Mouse (Mus musculus) G1E (cell line): Measurements from ENCODE around the gene Itgb6. TPM values are rescaled to one million over a fixed set of nuclear protein-coding genes. Genes with fewer than 3 reads are reported as not detected.

ENCODE experiments used
- ATAC-seq: 2 replicates; pipeline ENCODE4 v1.8.0; 2016; ENCODE audit warnings: mild to moderate bottlenecking; ENCODE audit not compliant: insufficient number of reproducible peaks, poor library complexity, low FRiP score, severe bottlenecking; ENCODE audit errors: extremely low read depth
- DNase-seq: peaks from one replicate; pipeline ENCODE4 v3.0.0; 2012; ENCODE audit warnings: low spot score
- H3K27me3 ChIP-seq: 2 replicates; pipeline ENCODE4 v1.6.1; 2012; ENCODE audit warnings: mild to moderate bottlenecking, low read length, inconsistent platforms; ENCODE audit not compliant: insufficient read depth
- H3K36me3 ChIP-seq: replicated peaks from 2 replicates; pipeline ENCODE3; 2012; ENCODE audit warnings: mild to moderate bottlenecking, inconsistent platforms
- H3K4me1 ChIP-seq: 2 replicates; pipeline ENCODE4 v1.6.1; 2012; ENCODE audit warnings: low read depth, low read length, inconsistent platforms, mixed read lengths; ENCODE audit not compliant: insufficient read depth
- H3K4me3 ChIP-seq: 2 replicates; pipeline ENCODE4 v1.5.1; 2012; ENCODE audit warnings: low read depth, mild to moderate bottlenecking, inconsistent platforms, low read length, moderate library complexity, mixed read lengths
- H3K9me3 ChIP-seq: replicated peaks from 2 replicates; pipeline ENCODE4 v1.6.1; 2012; ENCODE audit warnings: inconsistent platforms
- CTCF ChIP-seq: IDR thresholded peaks from 2 replicates; pipeline ENCODE4 v1.5.1; 2012; ENCODE audit warnings: low read depth, low read length, inconsistent platforms, mixed read lengths
- GATA1 ChIP-seq: IDR thresholded peaks from 2 replicates; pipeline ENCODE4 v1.6.1; 2012; ENCODE audit warnings: borderline replicate concordance, low read length, inconsistent platforms, mixed read lengths
- GATA2 ChIP-seq: IDR thresholded peaks from 2 replicates; pipeline ENCODE4 v1.6.1; 2012; ENCODE audit warnings: low read depth, low read length, inconsistent platforms, borderline replicate concordance
- POLR2AphosphoS5 ChIP-seq: IDR thresholded peaks from 2 replicates; pipeline ENCODE4 v1.6.1; 2012; ENCODE audit warnings: low read depth, low read length, inconsistent platforms; ENCODE audit not compliant: insufficient replicate concordance
- TAL1 ChIP-seq: conservative IDR thresholded peaks from 2 replicates; pipeline ENCODE4 v1.6.1; 2012; ENCODE audit warnings: low read depth, low read length, inconsistent platforms, mixed read lengths
- polyA plus RNA-seq: library from polyadenylated mRNA; stranded (reverse); fragments of >175 nt; gene quantifications from 2 replicates; pipeline ENCODE4 v1.2.3, GENCODE M21; 2012
- total RNA-seq, 2 experiments: library from RNA; stranded (forward) in 1 of 2; stranded (reverse) in 1 of 2; fragments of 200-1000 nt in 1 of 2; fragments of >200 nt in 1 of 2; fragmentation: Nextera tagmentation in 1 of 2; gene quantifications; 2 replicates each; pipeline ENCODE4 v1.2.3; 2014 to 2017

Itgb6 gene
- total and polyA plus RNA-seq, 3 experiments = 0.38 TPM; not detected in 2

GRCm38 (mm10) chr2:60640342-60640672 lies 82.1 kb downstream of the Itgb6 start:
- Histone ChIP-seq H3K4me3 (no peak overlapping the region), H3K9me3 (no peaks in the 10 kb centered on the region), H3K36me3 (no peaks in the 10 kb centered on the region), H3K27me3 (peaks cover 2% of the 10 kb centered on the region; the same call in 1 of the 2 replicates), H3K4me1 (no peaks in the 10 kb centered on the region)
- ATAC-seq = no peak
- TF ChIP-seq GATA2 (no peak), GATA1 (no peak), TAL1 (no peak), POLR2AphosphoS5 (no peak)
- no peak for DNase-seq

GRCm38 (mm10) chr2:60639617-60640341 lies 82.7 kb downstream of the Itgb6 start:
- Histone ChIP-seq H3K36me3 (no peaks in the 10 kb centered on the region), H3K9me3 (no peaks in the 10 kb centered on the region), H3K27me3 (peaks cover 2% of the 10 kb centered on the region; the same call in 1 of the 2 replicates), H3K4me1 (no peaks in the 10 kb centered on the region), H3K4me3 (no peak overlapping the region)
- no peak for TF ChIP-seq TAL1
- no peak for TF ChIP-seq CTCF
- no peak for TF ChIP-seq GATA1
- TF ChIP-seq GATA2 = no peak
- no peak for TF ChIP-seq POLR2AphosphoS5
- DNase-seq (no peak), ATAC-seq (no peak)

- no peak overlapping the region for H3K4me3 ChIP-seq
- no peaks in the 10 kb centered on the region for H3K4me1 ChIP-seq
- TF ChIP-seq POLR2AphosphoS5 (no peak), CTCF (no peak), GATA2 (no peak), TAL1 (no peak), GATA1 (no peak)
- DNase-seq (no peak), ATAC-seq (no peak)
- H3K36me3 ChIP-seq = no peaks in the 10 kb centered on the region
- peaks cover 2% of the 10 kb centered on the region; the same call in 1 of the 2 replicates for H3K27me3 ChIP-seq
- H3K9me3 ChIP-seq = no peaks in the 10 kb centered on the region
These were observed 85.3 kb downstream of the Itgb6 start for GRCm38 (mm10) chr2:60636910-60637761.

GRCm38 (mm10) chr2:60636481-60636880 lies 86.0 kb downstream of the Itgb6 start:
- Histone ChIP-seq H3K4me1 (no peaks in the 10 kb centered on the region), H3K9me3 (no peaks in the 10 kb centered on the region), H3K4me3 (no peak overlapping the region), H3K36me3 (no peaks in the 10 kb centered on the region), H3K27me3 (peaks cover 2% of the 10 kb centered on the region; the same call in 1 of the 2 replicates)
- DNase-seq = no peak
- no peak for TF ChIP-seq GATA2
- no peak for TF ChIP-seq CTCF
- TF ChIP-seq POLR2AphosphoS5 = no peak
- TF ChIP-seq TAL1 = no peak
- no peak for TF ChIP-seq GATA1
- ATAC-seq = no peak

- no peak for ATAC-seq
- Histone ChIP-seq H3K9me3 (no peaks in the 10 kb centered on the region), H3K4me1 (no peaks in the 10 kb centered on the region), H3K27me3 (peaks cover 2% of the 10 kb centered on the region; the same call in 1 of the 2 replicates), H3K4me3 (no peak overlapping the region), H3K36me3 (no peaks in the 10 kb centered on the region)
- DNase-seq = no peak
- TF ChIP-seq CTCF (no peak), GATA2 (no peak), GATA1 (no peak), TAL1 (no peak), POLR2AphosphoS5 (no peak)
These were observed 86.4 kb downstream of the Itgb6 start for GRCm38 (mm10) chr2:60636038-60636437.

- TF ChIP-seq GATA2 (no peak), CTCF (no peak), POLR2AphosphoS5 (no peak)
- no peaks in the 10 kb centered on the region for H3K4me1 ChIP-seq
- no peak for DNase-seq
- H3K9me3 ChIP-seq = no peaks in the 10 kb centered on the region
- peaks cover 2% of the 10 kb centered on the region; the same call in 1 of the 2 replicates for H3K27me3 ChIP-seq
- no peaks in the 10 kb centered on the region for H3K36me3 ChIP-seq
- H3K4me3 ChIP-seq = no peak overlapping the region
- no peak for ATAC-seq
These were observed 89.7 kb downstream of the Itgb6 start for GRCm38 (mm10) chr2:60632791-60633190.
